ENCODE assay signal across 12 mouse cellular contexts in the genomic region with DNA sequence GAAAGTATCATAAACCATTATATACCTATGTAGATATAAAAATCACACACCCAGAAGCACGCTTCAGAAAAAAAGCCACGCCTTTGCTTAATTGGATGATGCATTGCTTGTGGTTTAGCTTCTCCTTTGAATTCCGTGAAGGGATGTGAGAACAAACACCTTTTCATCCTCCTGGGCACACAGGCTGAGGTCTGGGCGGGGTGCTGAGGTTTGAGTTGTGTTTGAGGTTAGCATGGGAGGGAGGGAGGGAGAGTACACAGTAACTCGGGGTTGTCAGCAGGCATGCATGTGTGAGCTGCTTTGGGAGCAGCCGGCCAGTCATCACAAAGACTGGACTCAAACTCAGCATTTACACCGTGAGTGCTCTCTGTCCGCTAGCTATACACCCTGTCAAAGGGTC.
DNase-seq lines count a peak whose midpoint lies in the region; ATAC-seq lines count a peak whose summit lies in the region.
"Had no signal": no experiment of that assay in that cellular context is flagged by ENCODE, and none has a peak within 500 bp of the region (broad histone marks: within the 10 kb centered on the region; RNA-seq: fewer than 3 reads in every experiment).

No protein-coding gene starts in this region.

- H3K4me1 ChIP-seq in kidney, embryonic 16.5 days (ENCODE audit: insufficient read depth, low read length) = peaks cover 38% of the 10 kb centered on the region

- no peaks in the 10 kb centered on the region for H3K27me3 ChIP-seq in kidney, embryonic 16.5 days (ENCODE audit: insufficient read depth, low read length)
- H3K27me3 ChIP-seq: midbrain, embryonic 12.5 days had no signal

- 55% methylated on average over 8 of the region's 8 CpGs for WGBS in kidney, embryonic 16.5 days

- ATAC-seq in kidney, embryonic 16.5 days (ENCODE audit: low FRiP score, low TSS enrichment) = no peak
- ATAC-seq in inflammation-experienced regulatory T-cells, adult 6 months = peak; percentile 88

- H3K4me2 ChIP-seq in kidney, embryonic 16.5 days (replicated peaks; ENCODE audit: low read depth, low read length) = no peak overlapping the region
- H3K4me2 ChIP-seq: embryonic facial prominence, embryonic 13.5 days; midbrain, embryonic 12.5 days had no signal

- H3K36me3 ChIP-seq in kidney, embryonic 16.5 days (ENCODE audit: insufficient read depth, low read length) = no peaks in the 10 kb centered on the region
- H3K36me3 ChIP-seq: embryonic facial prominence, embryonic 13.5 days; midbrain, embryonic 12.5 days had no signal

- no peak overlapping the region for H3K9ac ChIP-seq in kidney, embryonic 16.5 days (replicated peaks; ENCODE audit: low read length)
- H3K9ac ChIP-seq: embryonic facial prominence, embryonic 13.5 days; midbrain, embryonic 12.5 days had no signal

- DNase-seq in kidney, adult 18-20 months = no peak
- peak; percentile 55 to 68 for DNase-seq in CD8-positive naive resting alpha-beta T cell, adult 2 months (ENCODE audit: low read depth in 2 of 2, low spot score in 2 of 2)
- peak; percentile 65 for DNase-seq in thymus, postnatal 0 days (ENCODE audit: low spot score)
- DNase-seq in testis, postnatal 10 days (ENCODE audit: low spot score) = no peak
- no peak for DNase-seq in cerebellum, adult 9-10 months
- DNase-seq: cerebellum, adult 18-20 months; heart, postnatal 36 days; kidney, postnatal 36 days had no signal

- 0 out of 2 replicates have a peak overlapping the region, but pooled peaks have one; percentile 38 for H3K27ac ChIP-seq in kidney, embryonic 16.5 days (ENCODE audit: low read length)
- H3K27ac ChIP-seq: midbrain, embryonic 12.5 days had no signal

- H3K4me3 ChIP-seq in kidney, embryonic 16.5 days (ENCODE audit: low read length) = no peak overlapping the region
- H3K4me3 ChIP-seq: embryonic facial prominence, embryonic 13.5 days; midbrain, embryonic 12.5 days had no signal

- no peaks in the 10 kb centered on the region for H3K9me3 ChIP-seq in kidney, embryonic 16.5 days (ENCODE audit: low read length)
- H3K9me3 ChIP-seq: embryonic facial prominence, embryonic 13.5 days; midbrain, embryonic 12.5 days had no signal

Comparison
In these comparisons a context has a peak if more than half of its experiments do, and no peak if none do; other contexts are left out.
1. DNase-seq: peak in CD8-positive naive resting alpha-beta T cell, adult 2 months (2 of 2) and thymus, postnatal 0 days (single experiment); none in kidney, adult 18-20 months (single experiment), testis, postnatal 10 days (single experiment) and cerebellum, adult 9-10 months (single experiment).